Mouse (Mus musculus) small intestine, adult 2 months (tissue): ENCODE measurements at regions not wholly inside any gene's neighbourhood (a gene's known extent, or its start where the extent isn't known, plus 50 kb on each side); places are given as distances from the start of the nearest gene placed in this dataset.

Source experiments
- CTCF ChIP-seq: fragments of 200-500 bp; IDR thresholded peaks from 2 replicates; pipeline ENCODE4 v1.5.1; 2012; ENCODE audit warnings: low read depth, mild to moderate bottlenecking, control low read depth, inconsistent platforms, low read length, moderate library complexity, mixed read lengths; ENCODE audit not compliant: insufficient replicate concordance, insufficient read length; ENCODE audit errors: extremely low read depth
- POLR2A ChIP-seq: fragments of 200-500 bp; IDR thresholded peaks from 2 replicates; pipeline ENCODE4 v1.6.1; 2012; ENCODE audit warnings: low read depth, mild to moderate bottlenecking, control low read depth, inconsistent platforms, low read length, moderate library complexity

DNA sequence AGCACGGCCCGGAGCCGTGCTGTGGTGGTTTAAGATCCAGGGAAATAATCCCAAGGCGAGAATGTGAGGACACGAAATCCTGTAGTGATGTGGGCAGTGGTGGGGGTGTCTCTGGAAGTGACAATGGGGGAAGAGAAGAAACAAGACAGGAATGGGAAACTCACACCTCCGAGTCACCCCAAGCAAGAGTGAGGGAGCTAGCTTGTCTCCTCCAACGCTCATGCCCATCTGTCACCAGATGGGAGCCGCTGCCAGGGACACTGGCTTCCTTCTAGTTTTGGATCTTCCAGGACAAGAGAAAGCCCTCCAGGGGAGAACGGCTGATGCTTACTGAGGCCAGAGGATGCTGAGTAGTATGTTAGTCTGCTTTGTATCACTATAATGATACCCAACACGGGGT is 100.6 kb upstream of the Plcl2 start:
- TF ChIP-seq CTCF = no peak
- no peak for TF ChIP-seq POLR2A
